Mouse (Mus musculus) neural tube, embryonic 11.5 days (tissue): ENCODE results near the gene Snrpe. TPM values are rescaled to one million over a fixed set of nuclear protein-coding genes. Genes with fewer than 3 reads are reported as not detected.

Source experiments
- ATAC-seq: fragments of 200-750 bp; cut with Nextera tagmentation; 2 replicates; pipeline ENCODE4 v1.8.0; 2017; ENCODE audit warnings: moderate number of reproducible peaks, mild to moderate bottlenecking, moderate TSS enrichment, moderate library complexity; ENCODE audit not compliant: insufficient read depth, low FRiP score, low TSS enrichment
- DNase-seq: peaks from one replicate; pipeline ENCODE4 v3.0.0-alpha.2; 2015; ENCODE audit warnings: low spot score
- H3K27ac ChIP-seq: fragments of 300-500 bp; sonication (generic); 2 replicates; pipeline ENCODE4 v1.5.1; 2014; ENCODE audit warnings: low read depth, mild to moderate bottlenecking, low read length
- H3K27me3 ChIP-seq: fragments of 300-500 bp; sonication (generic); 2 replicates; pipeline ENCODE4 v1.6.1; 2014; ENCODE audit warnings: mild to moderate bottlenecking, low read length, mixed read lengths; ENCODE audit not compliant: control insufficient read depth, insufficient read depth
- H3K36me3 ChIP-seq: fragments of 300-500 bp; sonication (generic); 2 replicates; pipeline ENCODE4 v1.6.1; 2014; ENCODE audit warnings: mild to moderate bottlenecking, low read length, moderate library complexity, mixed read lengths; ENCODE audit not compliant: control insufficient read depth, insufficient read depth
- H3K4me1 ChIP-seq: fragments of 300-500 bp; sonication (generic); 2 replicates; pipeline ENCODE4 v1.6.1; 2014; ENCODE audit warnings: low read length, mixed read lengths; ENCODE audit not compliant: control insufficient read depth, insufficient read depth
- H3K4me2 ChIP-seq: fragments of 300-500 bp; sonication (generic); 2 replicates; pipeline ENCODE4 v1.6.1; 2014; ENCODE audit warnings: low read depth, mild to moderate bottlenecking, moderate library complexity
- H3K4me3 ChIP-seq: fragments of 300-500 bp; sonication (generic); 2 replicates; pipeline ENCODE4 v1.5.1; 2014; ENCODE audit warnings: low read depth, low read length
- H3K9ac ChIP-seq: fragments of 300-500 bp; sonication (generic); 2 replicates; pipeline ENCODE4 v1.6.1; 2014; ENCODE audit warnings: mild to moderate bottlenecking, low read length
- H3K9me3 ChIP-seq: fragments of 300-500 bp; sonication (generic); 2 replicates; pipeline ENCODE4 v1.6.1; 2016; ENCODE audit warnings: low read length; ENCODE audit not compliant: control insufficient read depth
- WGBS: fragments of 180-500 bp; shearing (Covaris S2); extraction: QIAGEN DNeasy Blood & Tissue Kit; methylation state at CpG from one replicate; pipeline ENCODE4 v1.1.7; 2014; 5-methylcytosine and 5-hydroxymethylcytosine counted together
- polyA plus RNA-seq: library from polyadenylated mRNA; unstranded; fragments of >200 nt; fragmentation: Nextera tagmentation; extraction: Ambion mirVana; gene quantifications from 2 replicates; pipeline ENCODE4 v1.2.1, GENCODE M21; 2014

Gene Snrpe
- polyA plus RNA-seq, 1 experiment from 2014 or later, result 794 TPM

DNA sequence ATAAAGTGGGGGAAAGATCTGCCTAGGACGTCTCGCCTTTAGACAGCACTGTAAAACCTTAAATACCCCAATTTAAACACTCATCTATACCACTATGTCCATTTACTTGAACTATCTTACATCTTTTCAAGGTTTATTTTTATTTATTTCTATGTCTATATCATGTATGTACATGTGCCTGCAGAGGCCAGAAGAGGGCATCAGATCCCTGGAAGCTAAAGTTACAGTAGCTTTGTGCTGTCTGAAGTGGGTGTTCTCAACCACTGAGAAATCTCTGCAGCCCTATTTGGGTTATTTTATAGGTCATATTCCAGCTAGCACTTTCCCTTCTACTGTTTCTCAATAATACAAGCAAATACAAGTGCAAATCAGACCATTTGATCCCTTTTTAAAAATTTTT, 22.1 kb upstream of the Snrpe start:
- ATAC-seq, result no peak
- Histone ChIP-seq H3K4me3 (no peak overlapping the region), H3K36me3 (peaks cover 18% of the 10 kb centered on the region), H3K27ac (no peak overlapping the region), H3K9me3 (no peaks in the 10 kb centered on the region), H3K9ac (no peak overlapping the region), H3K4me2 (no peak overlapping the region), H3K27me3 (no peaks in the 10 kb centered on the region), H3K4me1 (no peaks in the 10 kb centered on the region)
- no peak for DNase-seq
- WGBS, result 92% methylated on average over 2 of the region's 2 CpGs

DNA sequence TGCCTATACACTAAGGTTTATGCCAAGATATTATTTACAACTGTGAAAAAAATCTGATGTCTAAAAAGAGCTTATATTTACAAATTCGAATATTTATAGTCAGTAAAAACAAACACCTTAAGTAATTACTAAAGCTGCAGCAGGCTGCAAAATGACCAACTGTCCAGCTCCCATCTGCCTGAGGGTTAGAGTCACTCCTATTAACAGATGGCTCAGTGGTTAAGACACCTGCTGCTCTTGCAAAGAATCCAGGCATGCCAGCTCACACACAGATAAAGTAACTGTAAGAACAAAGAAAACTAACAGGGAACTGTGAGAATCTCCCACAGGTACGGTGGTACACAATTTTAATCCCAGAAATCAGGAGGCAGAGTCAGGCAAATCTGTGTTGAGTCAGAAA, 15.0 kb upstream of the Snrpe start:
- H3K4me1 ChIP-seq, result no peaks in the 10 kb centered on the region
- 83% methylated on average over 2 of the region's 2 CpGs for WGBS
- H3K4me2 ChIP-seq, result no peak overlapping the region
- peaks cover 37% of the 10 kb centered on the region for H3K36me3 ChIP-seq
- H3K9ac ChIP-seq, result no peak overlapping the region
- no peaks in the 10 kb centered on the region for H3K9me3 ChIP-seq
- no peaks in the 10 kb centered on the region for H3K27me3 ChIP-seq
- no peak overlapping the region for H3K4me3 ChIP-seq
- DNase-seq (no peak), ATAC-seq (no peak)
- H3K27ac ChIP-seq, result no peak overlapping the region

DNA sequence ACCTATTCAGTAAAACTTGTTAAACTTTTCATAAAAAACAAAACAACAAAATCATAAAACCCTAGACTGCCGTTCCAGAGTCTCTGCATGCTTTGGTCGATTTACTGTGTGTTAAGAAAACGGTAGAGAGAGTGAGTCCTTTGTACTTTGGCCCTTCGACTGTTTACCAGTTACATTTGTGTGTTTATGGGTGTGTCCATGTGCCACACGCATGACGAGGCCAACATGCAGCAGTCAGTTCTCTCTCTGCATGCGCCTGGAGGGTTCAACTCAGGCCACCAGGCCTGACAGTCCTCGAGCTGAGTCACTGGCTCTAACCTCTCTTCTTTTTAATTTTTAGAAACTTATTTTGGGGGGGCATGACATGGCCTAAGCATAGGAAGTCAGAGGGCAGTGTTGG, 8.2 kb upstream of the Snrpe start:
- ATAC-seq, result no peak

DNA sequence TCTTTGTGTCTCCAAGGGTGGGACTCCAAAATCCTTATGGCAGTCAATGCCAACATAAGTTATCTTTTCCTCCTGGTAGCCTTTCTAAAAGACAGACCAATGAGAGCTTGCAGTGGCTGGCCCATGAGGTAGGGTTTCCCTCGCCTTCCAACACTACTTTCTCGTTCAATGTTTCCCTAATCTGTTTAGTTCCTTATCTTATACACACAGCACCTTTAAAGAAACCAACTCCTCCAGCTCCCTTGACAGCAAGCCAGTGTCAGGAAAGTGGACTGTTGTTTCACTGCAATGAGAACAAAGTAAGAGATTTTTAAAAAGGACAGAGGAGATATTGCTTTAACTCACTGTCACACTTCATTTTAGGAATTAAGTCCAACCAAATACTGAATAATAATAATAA, 7.8 kb upstream of the Snrpe start:
- H3K36me3 ChIP-seq, result peaks cover 11% of the 10 kb centered on the region
- no peak for ATAC-seq
- no peak overlapping the region for H3K27ac ChIP-seq
- 74% methylated on average over 2 of the region's 2 CpGs for WGBS
- H3K9ac ChIP-seq, result no peak overlapping the region
- no peak overlapping the region for H3K4me3 ChIP-seq
- H3K27me3 ChIP-seq, result no peaks in the 10 kb centered on the region
- no peaks in the 10 kb centered on the region for H3K9me3 ChIP-seq
- no peak for DNase-seq
- no peak overlapping the region for H3K4me2 ChIP-seq
- H3K4me1 ChIP-seq, result no peaks in the 10 kb centered on the region

More for the DNA sequence above, 8.2 kb upstream of the Snrpe start:
- H3K36me3 ChIP-seq, result peaks cover 11% of the 10 kb centered on the region
- H3K4me2 ChIP-seq, result no peak overlapping the region
- H3K27ac ChIP-seq, result no peak overlapping the region
- H3K9ac ChIP-seq, result no peak overlapping the region
- no peak for DNase-seq
- H3K27me3 ChIP-seq, result no peaks in the 10 kb centered on the region
- no peak overlapping the region for H3K4me3 ChIP-seq
- H3K4me1 ChIP-seq, result no peaks in the 10 kb centered on the region
- H3K9me3 ChIP-seq, result no peaks in the 10 kb centered on the region
- WGBS, result 88% methylated on average over 8 of the region's 8 CpGs

DNA sequence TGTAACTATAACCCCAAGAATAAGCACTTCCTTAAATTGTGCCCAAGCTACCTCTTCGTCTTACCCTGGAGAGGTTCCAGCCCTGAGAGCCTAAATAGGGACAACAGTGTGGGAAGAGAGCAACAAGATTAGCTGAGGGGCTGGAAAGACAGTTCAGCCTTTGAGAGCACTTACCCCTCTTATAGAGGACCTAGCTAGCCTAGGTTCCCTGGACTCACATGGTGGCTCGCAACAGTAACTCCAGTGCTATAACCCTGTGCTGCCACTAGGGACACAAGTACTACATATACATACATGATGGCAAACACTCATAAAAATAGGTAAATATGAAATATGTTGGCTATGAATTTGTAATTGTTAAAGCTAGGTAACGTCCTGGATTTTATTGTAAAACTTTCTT, 3.7 kb upstream of the Snrpe start:
- no peaks in the 10 kb centered on the region for H3K9me3 ChIP-seq
- H3K27ac ChIP-seq, result no peak overlapping the region
- 75% methylated on average over 3 of the region's 3 CpGs for WGBS
- peaks cover 4% of the 10 kb centered on the region; the same call in 1 of the 2 replicates for H3K4me1 ChIP-seq
- no peak overlapping the region for H3K9ac ChIP-seq
- no peak overlapping the region for H3K4me3 ChIP-seq
- H3K36me3 ChIP-seq, result no peaks in the 10 kb centered on the region
- H3K27me3 ChIP-seq, result no peaks in the 10 kb centered on the region
- no peak for ATAC-seq
- no peak for DNase-seq
- H3K4me2 ChIP-seq, result no peak overlapping the region

DNA sequence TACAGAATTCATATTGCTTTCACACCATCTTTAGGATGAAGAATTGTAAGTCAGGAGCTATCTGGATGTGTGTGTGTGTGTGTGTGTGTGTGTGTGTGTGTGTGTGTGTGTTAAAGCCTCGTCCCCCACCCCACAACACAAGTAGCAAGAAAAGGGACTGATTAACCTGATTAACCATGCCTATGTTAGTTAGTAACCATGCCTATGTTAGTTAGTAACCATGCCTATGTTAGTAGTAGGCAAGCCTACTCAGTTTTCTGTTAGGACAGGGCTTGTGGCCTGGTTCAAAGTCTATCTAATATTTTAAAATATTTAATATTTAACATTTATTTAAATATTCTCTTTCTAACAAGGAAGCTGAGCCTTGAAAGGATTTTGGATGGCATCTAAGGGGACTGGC, 1.3 kb upstream of the Snrpe start:
- no peaks in the 10 kb centered on the region for H3K9me3 ChIP-seq
- no peaks in the 10 kb centered on the region for H3K27me3 ChIP-seq
- H3K4me3 ChIP-seq, result no peak overlapping the region
- peaks cover 10% of the 10 kb centered on the region; the same call in 1 of the 2 replicates for H3K36me3 ChIP-seq
- no peak for ATAC-seq
- no peak overlapping the region for H3K27ac ChIP-seq
- no peak overlapping the region for H3K4me2 ChIP-seq
- DNase-seq, result no peak
- no peak overlapping the region for H3K9ac ChIP-seq
- WGBS, result 100% methylated on average over 1 of the region's 1 CpGs
- peaks cover 6% of the 10 kb centered on the region; the same call in 1 of the 2 replicates for H3K4me1 ChIP-seq

DNA sequence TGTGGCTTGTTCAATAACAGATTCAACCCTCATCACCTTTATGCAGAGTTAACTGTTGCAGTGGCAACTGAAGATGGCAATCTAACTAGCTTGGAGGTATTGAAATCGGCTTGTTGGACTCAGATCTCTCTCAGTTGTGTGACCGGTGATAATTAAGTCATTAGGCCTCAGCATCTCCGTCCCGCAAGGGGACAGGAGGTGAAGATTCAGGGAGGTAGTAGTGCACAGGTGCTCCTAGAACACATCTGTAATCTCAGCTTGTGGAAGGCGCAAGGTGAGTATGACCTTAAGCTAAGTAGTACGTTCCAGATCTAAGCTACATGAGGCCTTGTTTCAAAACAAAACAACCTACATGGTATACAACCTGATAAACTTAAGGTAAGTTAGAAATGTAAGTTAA, 510 bp upstream of the Snrpe start:
- Histone ChIP-seq H3K36me3 (peaks cover 12% of the 10 kb centered on the region), H3K4me2 (no peak overlapping the region), H3K9ac (no peak overlapping the region), H3K4me1 (peaks cover 6% of the 10 kb centered on the region; the same call in 1 of the 2 replicates), H3K9me3 (no peaks in the 10 kb centered on the region), H3K4me3 (no peak overlapping the region), H3K27me3 (no peaks in the 10 kb centered on the region), H3K27ac (no peak overlapping the region)
- 58% methylated on average over 6 of the region's 6 CpGs for WGBS
- ATAC-seq, result no peak
- no peak for DNase-seq

DNA sequence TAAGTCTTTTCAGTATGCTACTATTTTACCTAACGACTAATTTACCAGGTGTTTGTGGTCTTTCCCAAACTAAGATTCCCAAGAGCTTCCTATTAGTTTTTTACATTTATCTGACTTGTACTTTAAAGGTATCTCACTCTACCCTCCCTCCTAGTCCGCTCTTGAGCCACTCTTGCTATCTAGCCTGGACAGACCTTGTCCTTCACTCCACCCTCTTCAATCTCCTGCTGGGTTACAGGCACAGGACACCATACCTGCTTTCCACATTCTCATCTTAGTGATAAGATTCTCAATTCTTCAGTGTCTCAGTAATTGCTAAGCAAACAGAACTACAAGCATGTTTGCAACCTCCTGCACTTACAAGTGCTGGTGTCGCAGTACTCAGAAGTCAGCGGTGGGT, 6.9 kb downstream of the Snrpe start:
- Histone ChIP-seq H3K36me3 (peaks cover 27% of the 10 kb centered on the region), H3K4me2 (no peak overlapping the region), H3K27me3 (no peaks in the 10 kb centered on the region), H3K4me1 (no peaks in the 10 kb centered on the region), H3K27ac (no peak overlapping the region), H3K4me3 (no peak overlapping the region), H3K9me3 (no peaks in the 10 kb centered on the region), H3K9ac (no peak overlapping the region)
- no peak for DNase-seq
- ATAC-seq, result no peak
- 98% methylated on average over 4 of the region's 4 CpGs for WGBS

DNA sequence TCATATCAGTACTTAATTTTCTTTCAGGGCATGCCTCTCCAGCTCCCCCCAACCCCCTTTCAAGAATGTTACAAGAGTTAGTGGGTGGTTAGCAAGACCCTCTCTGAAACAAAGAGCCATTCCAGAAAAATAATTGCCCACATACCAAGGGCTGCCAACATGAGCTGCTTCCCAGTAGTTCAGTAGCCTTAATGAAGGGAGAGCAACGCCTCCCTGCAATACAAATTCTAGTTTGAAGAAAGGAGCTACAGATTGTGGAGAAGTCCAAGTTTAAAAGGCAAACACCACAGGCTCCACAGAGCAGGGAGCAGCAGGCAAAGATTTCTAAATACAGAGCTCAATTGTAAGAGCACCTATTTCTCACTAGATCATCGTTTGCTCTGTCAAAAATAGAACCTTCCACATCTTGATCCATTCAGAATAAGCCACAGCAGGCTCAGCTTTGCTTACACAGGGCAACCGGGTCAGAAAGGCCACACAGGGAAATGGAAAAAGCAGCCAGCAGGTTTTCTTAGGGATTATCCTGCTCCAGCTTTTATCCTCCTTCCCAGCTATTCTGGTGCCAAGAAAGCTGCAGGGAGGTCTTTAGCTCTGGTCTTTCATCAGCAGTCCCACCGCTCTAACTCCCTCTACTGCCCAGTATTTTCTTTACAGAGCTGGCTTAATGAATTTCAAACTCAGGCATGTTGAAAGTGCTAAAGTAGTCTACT, 13.6 kb downstream of the Snrpe start:
- Histone ChIP-seq H3K9ac (no peak overlapping the region), H3K36me3 (no peaks in the 10 kb centered on the region), H3K27ac (no peak overlapping the region), H3K27me3 (no peaks in the 10 kb centered on the region), H3K4me1 (no peaks in the 10 kb centered on the region), H3K4me3 (no peak overlapping the region), H3K9me3 (no peaks in the 10 kb centered on the region), H3K4me2 (no peak overlapping the region)
- DNase-seq (peak; percentile 32), ATAC-seq (no peak)
- 20% methylated on average over 4 of the region's 4 CpGs for WGBS
